Mouse (Mus musculus) liver, postnatal 0 days (tissue): Measurements from ENCODE around the gene Morn4.

Source experiments
- CTCF ChIP-seq: sonication (generic); IDR thresholded peaks from 2 replicates; pipeline ENCODE4 v1.5.1; 2016; ENCODE audit warnings: antibody characterized with exemption, low read depth
- EP300 ChIP-seq: IDR thresholded peaks from 2 replicates; pipeline ENCODE4 v1.6.1; 2016; ENCODE audit warnings: antibody characterized with exemption, low read depth, mild to moderate bottlenecking

DNA sequence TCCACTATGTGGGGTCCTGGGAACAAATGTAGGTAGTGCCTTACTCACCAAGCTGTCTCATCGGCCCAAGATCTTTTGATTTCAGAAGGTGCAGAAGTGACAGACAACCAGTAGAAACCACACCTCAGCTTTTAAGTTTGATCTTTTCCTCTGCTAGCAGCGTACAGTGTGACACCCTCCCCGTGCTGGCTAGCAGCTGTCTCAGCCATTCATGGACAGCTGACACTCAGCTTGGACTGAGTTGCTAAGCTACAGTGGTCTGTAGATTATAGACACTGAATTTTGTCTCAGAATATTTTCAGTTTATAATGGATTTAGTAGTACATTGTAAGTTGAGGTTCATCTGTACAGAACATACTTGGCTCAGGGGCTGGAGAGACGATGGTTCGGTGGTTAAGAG, 55.0 kb downstream of the Morn4 start:
- no peak for TF ChIP-seq CTCF
- no peak for TF ChIP-seq EP300
